Mouse (Mus musculus) neutrophil, adult 5-6 weeks (primary cell): ENCODE measurements around the gene Mdga2. TPM values are rescaled to one million over a fixed set of nuclear protein-coding genes. Genes with fewer than 3 reads are reported as not detected.

Experiments used
- ATAC-seq: fragments of 151-379, 151-347 bp; 2 replicates; pipeline ENCODE4 v1.8.0; 2017; ENCODE audit warnings: mild to moderate bottlenecking, moderate TSS enrichment; ENCODE audit not compliant: insufficient number of reproducible peaks, poor library complexity, low FRiP score, severe bottlenecking; ENCODE audit errors: extremely low read depth
- total RNA-seq: library from RNA; stranded (forward); fragments of 200-1000 nt; gene quantifications from 2 replicates; pipeline ENCODE4 v1.2.3, GENCODE M21; 2017

The Mdga2 gene
- total RNA-seq, 1 experiment from 2014 or later = not detected

- no peak for ATAC-seq
Observed at GRCm38 (mm10) chr12:67090420-67090965, 131.9 kb downstream of the Mdga2 start.

- peak; percentile 80 for ATAC-seq
Observed at GRCm38 (mm10) chr12:67059136-67060014, 163.0 kb downstream of the Mdga2 start.

GRCm38 (mm10) chr12:67056621-67057020 is 165.7 kb downstream of the Mdga2 start:
- no peak for ATAC-seq

- no peak for ATAC-seq
Observed at GRCm38 (mm10) chr12:67045099-67045750, 177.1 kb downstream of the Mdga2 start.

GRCm38 (mm10) chr12:67041865-67042264 is 180.5 kb downstream of the Mdga2 start:
- no peak for ATAC-seq

DNA sequence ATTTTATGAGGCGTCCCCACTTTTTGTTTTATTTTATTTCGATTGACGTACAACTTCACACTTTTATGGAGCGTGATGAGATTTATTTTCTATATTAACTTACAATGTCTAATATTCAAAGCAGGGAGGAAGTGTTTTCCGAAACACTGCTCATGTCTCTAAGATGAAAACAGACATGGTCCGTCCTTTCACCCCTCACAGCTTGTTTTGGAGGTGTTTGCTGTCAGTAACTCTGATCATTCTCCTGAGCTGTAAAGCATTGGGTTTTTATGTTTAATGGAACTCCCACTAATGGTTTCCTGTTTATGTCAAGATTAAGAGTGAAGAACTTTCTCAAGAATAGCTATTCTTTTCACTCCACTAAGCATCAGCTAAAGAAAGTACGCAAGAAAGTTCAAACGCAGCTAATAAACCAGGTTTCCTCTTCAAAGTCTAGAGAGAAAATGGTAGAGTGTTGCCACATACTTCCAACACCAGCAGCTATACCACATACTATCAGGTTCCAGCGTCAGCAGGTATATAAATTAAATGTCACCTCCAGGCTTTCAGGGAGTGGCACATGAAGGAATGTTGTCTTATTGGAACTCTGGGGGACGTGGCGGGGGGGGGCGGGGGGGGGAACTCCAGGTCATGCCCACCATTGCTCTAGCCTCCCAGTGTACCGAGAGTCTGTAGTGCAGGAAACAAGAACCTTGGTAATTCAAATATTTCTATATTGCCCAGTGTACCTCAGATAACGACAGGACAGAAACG is 186.7 kb downstream of the Mdga2 start:
- no peak for ATAC-seq

- ATAC-seq = no peak
Observed at GRCm38 (mm10) chr12:67017192-67017591, 205.2 kb downstream of the Mdga2 start.

DNA sequence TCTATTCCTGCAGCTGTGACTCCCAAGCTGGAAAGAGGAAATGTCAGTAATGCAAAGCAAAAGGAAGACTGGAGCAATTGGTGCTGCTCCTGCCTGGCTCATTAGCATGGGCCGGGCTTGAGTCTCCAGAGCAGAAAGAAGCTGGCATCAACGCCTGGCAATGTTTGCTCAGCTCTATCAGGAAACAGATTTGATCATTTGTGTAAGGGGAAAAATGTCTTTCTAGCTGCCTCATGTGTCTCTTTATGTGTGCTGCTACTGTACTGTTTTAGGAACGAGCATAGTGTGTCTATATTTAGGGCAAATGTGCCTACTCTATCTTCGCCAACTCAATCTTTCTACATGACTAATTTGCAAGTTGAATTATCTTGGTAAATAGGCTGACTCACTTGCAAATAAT is 211.0 kb downstream of the Mdga2 start:
- no peak for ATAC-seq

DNA sequence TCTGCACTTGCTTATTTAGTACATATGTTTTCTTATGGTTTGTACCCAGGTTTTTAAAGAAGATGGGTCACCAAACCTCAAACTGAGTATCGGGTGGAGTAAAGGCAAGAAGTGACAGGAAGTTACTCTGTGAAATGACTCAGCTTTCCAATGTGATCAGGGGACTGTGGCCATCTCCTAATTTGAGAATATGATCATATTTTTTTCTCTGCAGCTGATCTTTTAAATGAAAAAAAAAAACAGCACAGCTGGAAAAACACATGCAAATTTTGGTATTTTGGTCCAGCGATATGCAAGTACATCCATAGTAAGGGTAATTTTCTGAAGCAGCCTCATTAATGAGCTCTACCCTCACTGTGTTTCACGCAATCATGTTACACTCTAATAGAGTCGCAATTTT is 212.0 kb downstream of the Mdga2 start:
- ATAC-seq = no peak

DNA sequence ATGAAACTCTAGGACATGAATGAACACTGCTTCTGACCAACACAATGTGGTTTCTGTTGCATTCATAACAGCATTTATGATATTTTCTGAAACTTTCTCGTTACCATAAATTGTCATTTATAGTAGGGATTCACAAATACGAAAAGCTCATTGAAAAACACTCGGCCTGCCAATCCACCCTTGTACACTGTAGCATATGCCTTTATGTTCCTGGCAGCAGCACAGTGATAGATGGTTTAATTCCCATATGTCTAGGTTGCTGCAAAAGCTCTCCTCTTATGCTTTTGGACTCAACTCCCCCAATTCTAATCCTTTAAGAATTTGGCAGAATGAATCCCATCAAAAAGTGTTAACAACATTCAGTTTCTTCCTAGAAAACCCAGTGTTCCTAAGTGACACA is 213.2 kb downstream of the Mdga2 start:
- no peak for ATAC-seq

- no peak for ATAC-seq
Observed at GRCm38 (mm10) chr12:66954129-66954528, 268.2 kb downstream of the Mdga2 start.

- ATAC-seq = no peak
Observed at GRCm38 (mm10) chr12:66915741-66916140, 306.6 kb downstream of the Mdga2 start.

DNA sequence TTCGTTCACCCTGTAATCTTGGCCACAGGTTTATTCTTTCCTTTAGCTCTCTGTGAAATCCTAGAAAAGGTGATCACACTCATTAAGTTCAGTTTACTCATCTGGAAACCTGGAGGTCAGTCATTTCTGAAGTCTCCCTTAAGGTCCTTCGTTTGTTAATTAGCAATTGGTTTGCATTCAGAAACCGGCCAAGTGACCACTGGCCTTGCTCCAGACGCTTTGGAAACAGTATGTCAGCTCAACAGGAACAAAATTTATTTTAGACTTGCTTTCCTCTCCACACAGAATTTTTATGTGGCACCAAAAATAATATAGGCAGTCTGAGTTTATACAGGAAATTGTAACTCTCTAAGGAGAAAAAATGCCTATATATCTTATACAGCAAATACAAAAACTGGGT is 323.0 kb downstream of the Mdga2 start:
- no peak for ATAC-seq

GRCm38 (mm10) chr12:66896790-66897189 is 325.6 kb downstream of the Mdga2 start:
- ATAC-seq = no peak

- ATAC-seq = no peak
Observed at GRCm38 (mm10) chr12:66890296-66890695, 332.1 kb downstream of the Mdga2 start.

DNA sequence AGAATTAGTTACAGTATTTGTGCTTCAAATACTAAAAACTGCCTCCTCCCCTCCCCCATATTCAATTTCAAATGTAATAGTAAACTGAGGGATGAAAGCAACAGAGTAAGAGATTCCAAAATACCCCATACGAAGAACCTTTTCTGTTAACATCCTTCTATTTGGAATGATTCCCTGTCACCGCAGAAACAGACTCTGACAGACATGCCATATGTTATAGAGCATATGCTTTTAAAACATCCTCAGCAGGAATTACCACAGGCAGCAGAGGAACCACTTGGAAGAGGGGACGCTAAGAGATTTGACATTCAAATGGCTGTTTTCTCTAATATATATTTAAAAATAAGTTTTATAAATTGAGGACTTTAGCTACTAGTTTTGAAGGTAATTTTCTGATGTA is 333.1 kb downstream of the Mdga2 start:
- ATAC-seq = no peak

GRCm38 (mm10) chr12:66888636-66889035 is 333.7 kb downstream of the Mdga2 start:
- ATAC-seq = no peak

- no peak for ATAC-seq
Observed at GRCm38 (mm10) chr12:66866199-66866598, 356.1 kb downstream of the Mdga2 start.

DNA sequence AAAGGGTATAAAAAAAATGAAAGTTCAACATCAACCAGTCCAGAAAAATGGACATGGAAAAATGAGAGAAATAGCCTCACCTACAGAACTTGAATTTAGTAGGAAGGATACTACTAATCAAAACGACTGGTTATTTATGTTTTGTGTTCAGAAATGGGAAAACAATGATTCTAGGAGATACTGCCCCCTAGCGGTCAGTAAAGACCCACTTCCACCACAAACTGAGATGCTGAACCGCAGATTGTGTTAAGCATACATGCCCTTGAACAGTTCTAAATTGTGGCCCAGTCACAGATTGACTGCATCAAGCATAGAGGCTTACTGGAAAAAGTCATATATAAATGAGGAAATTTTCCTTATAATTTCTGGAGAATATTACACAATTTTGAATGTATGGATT is 369.2 kb downstream of the Mdga2 start:
- no peak for ATAC-seq
